Mouse (Mus musculus) monocyte, adult 2 months (primary cell): Measurements from ENCODE around the gene Kdm1a.
A peak's percentile ranks its signal among the peaks of the same experiment; 100 is the strongest.

Experiments
- DNase-seq, 2 experiments: peaks; one replicate each; pipeline ENCODE4 v3.0.0; 2022; ENCODE audit warnings: low spot score in 2 of 2, low read depth in 1 of 2

The Kdm1a gene

DNA sequence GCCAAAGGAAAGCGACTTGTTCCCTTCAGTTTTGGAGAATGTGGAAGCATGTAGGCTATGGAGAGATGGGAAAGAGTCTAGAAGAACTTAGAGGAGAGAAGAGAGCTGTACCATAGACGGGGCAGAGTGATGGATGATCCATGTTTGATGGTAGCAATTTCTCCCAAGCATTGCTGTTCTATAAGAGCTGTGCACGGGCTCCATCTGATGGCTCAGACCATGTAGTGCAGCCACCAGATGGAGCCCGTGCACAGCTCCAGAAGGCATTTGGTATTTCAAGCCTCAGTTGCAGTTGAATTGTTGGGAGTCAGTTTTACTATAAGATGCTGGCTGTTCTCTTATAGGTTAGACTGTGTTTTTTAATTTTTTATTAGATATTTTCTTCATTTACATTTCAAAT lies 76.1 kb downstream of the Kdm1a start:
- DNase-seq: no peak

- DNase-seq: no peak
Observed at GRCm38 (mm10) chr4:136524309-136524708, 78.2 kb downstream of the Kdm1a start.

GRCm38 (mm10) chr4:136521898-136522297 lies 80.6 kb downstream of the Kdm1a start:
- DNase-seq: no peak

GRCm38 (mm10) chr4:136519866-136520265 lies 82.7 kb downstream of the Kdm1a start:
- no peak for DNase-seq

GRCm38 (mm10) chr4:136518576-136518975 lies 83.9 kb downstream of the Kdm1a start:
- no peak for DNase-seq

DNA sequence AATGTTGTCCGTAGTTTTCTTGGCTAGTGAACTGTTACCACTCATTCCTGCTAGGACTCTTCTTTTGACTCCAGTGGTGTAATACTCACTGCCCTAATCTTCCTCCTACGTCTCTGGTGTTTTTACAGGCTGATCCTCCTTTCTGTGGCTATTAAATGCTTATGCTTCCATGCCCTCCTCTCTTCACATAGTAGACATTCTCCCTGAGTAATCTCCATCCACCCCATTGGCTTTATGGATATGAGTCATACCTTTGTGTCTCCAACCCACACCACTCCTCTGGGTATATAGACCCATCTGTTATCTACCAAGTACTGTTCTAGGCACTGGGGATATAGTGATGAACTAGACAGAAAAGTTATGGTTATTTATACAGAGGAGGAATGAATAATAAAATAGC lies 84.4 kb downstream of the Kdm1a start:
- no peak for DNase-seq

DNA sequence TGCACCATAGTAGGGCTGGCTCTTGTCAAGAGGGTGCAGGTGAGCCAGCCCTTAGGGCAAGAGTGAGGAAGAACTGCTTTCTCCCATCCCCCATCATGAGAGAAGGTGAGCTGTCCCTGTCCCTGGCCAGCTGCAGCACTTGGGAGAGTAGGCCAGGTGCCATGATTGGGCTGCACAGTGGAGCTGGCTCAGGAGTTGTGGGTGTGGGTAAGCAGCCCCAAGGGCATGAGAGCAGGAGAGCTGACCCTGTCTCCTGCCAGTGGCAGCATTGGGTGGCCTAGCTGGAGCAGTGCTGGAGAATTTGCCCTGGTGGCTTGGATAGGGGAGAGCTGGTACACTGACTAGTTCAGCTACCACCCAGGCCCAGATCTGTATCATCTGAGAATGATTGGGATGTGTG lies 89.6 kb downstream of the Kdm1a start:
- DNase-seq: no peak

DNA sequence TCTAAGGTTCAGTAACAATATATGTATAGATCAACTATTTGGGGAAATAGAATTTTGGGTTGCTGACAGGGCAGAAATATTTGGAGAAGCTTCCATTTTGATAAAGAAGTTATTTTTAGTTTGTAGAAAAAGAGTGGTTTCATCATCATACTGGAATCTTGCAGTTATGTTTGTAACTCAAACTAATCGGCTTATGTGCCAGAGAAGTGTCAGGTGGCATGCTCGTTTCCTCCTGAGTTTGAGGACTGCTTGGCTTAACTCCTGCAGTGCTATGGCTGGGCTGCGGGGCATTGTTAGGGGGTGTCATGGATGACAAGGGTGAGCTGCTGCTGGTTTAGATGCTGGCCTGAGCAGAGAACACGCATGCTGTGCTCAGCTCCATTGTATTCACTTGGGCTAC lies 90.8 kb downstream of the Kdm1a start:
- no peak for DNase-seq

DNA sequence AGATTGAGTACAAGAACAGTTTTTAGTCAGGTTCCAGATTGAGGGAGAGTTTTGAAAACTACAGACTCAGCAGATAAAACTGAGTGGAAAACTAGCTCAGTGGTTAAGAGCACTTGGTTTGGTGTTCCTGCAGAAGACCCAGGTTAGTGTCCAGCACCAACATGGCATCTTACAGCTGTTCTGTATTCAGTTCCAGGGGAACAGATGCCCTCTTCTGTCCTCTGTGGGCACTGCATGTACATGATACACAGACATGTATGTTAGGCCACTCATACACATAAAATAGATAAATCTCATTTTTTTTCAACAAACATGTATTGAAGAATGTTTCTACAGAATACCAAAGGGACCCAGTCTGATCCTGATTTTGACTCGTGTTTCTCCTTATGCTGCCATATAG lies 92.7 kb downstream of the Kdm1a start:
- DNase-seq: no peak

GRCm38 (mm10) chr4:136505426-136506215 lies 96.9 kb downstream of the Kdm1a start:
- DNase-seq: peak in 1 of 2 experiments; percentile 6
